Mouse (Mus musculus) Patski (cell line): ENCODE measurements at regions not wholly inside any gene's neighbourhood (a gene's known extent, or its start where the extent isn't known, plus 50 kb on each side); places are given as distances from the start of the nearest gene placed in this dataset.

ENCODE experiments used
- ATAC-seq: fragments of 100-300 bp; one replicate; pipeline ENCODE4 v1.8.0; 2021
- CTCF ChIA-PET: fragments of 350-600 bp; sonication (Branson Sonifier 250); formaldehyde crosslinking; loops from one replicate; lab custom pipeline; 2022; ENCODE audit warnings: inconsistent platforms; lab: Charles Lee
- POLR2A ChIA-PET: fragments of 350-600 bp; sonication (Branson Sonifier 250); formaldehyde crosslinking; loops from one replicate; lab custom pipeline; 2022; ENCODE audit warnings: antibody characterized with exemption, inconsistent platforms; lab: Charles Lee
- DNase-seq: peaks from one replicate; pipeline ENCODE4 v3.0.0-alpha.2; 2011; ENCODE audit warnings: low read depth, low spot score
- H3K27me3 ChIP-seq: fragments of 371-371 bp; one replicate; pipeline ENCODE4 v1.5.1; 2021
- CTCF ChIP-seq: fragments of 100-300 bp; IDR thresholded peaks from one replicate; pipeline ENCODE4 v1.5.1; 2021
- in situ Hi-C: fragments of 300-500 bp; cut with MboI; formaldehyde crosslinking; loops from 3 replicates; pipeline ENCODE4 v1.11.1; 2018; ENCODE audit warnings: low pct_unique_long_range_greater_than_20kb, mixed read lengths

- in situ Hi-C loops = no loop called here
- no peaks in the 10 kb centered on the region for H3K27me3 ChIP-seq
- ChIA-PET POLR2A (no interaction called here), CTCF (interaction anchor here (0.7 to 1.1 kb wide), 2 partner anchors 24 to 157 kb away, joined by 3 read pairs; no protein-coding TSS in a partner anchor)
- TF ChIP-seq CTCF = no peak
- no peak for DNase-seq
- ATAC-seq = no peak
Observed at GRCm38 (mm10) chr14:58914937-58915336, 227.8 kb downstream of the 1700129C05Rik start.

GRCm38 (mm10) chr14:58910846-58911245, 231.8 kb downstream of the 1700129C05Rik start:
- in situ Hi-C loops = no loop called here
- H3K27me3 ChIP-seq = no peaks in the 10 kb centered on the region
- no peak for TF ChIP-seq CTCF
- ChIA-PET POLR2A (no interaction called here), CTCF (no interaction called here)
- ATAC-seq (no peak), DNase-seq (no peak)

- peaks cover 5% of the 10 kb centered on the region for H3K27me3 ChIP-seq
- no peak for ATAC-seq
- ChIA-PET POLR2A (no interaction called here), CTCF (interaction anchor here (0.7 to 2.2 kb wide), 2 partner anchors 11 to 642 kb away, joined by 4 read pairs; no protein-coding TSS in a partner anchor)
- in situ Hi-C loops = no loop called here
- TF ChIP-seq CTCF = no peak
- no peak for DNase-seq
Observed at GRCm38 (mm10) chr14:58907932-58908331, 234.8 kb downstream of the 1700129C05Rik start.

- no peak for TF ChIP-seq CTCF
- H3K27me3 ChIP-seq = peaks cover 5% of the 10 kb centered on the region
- ChIA-PET POLR2A (no interaction called here), CTCF (interaction anchor here (2.2 kb wide), 1 partner anchor 11 kb away, joined by 4 read pairs; no protein-coding TSS in a partner anchor)
- no peak for DNase-seq
- in situ Hi-C loops = no loop called here
- no peak for ATAC-seq
Observed at GRCm38 (mm10) chr14:58907359-58907758, 235.3 kb downstream of the 1700129C05Rik start.

- H3K27me3 ChIP-seq = peaks cover 5% of the 10 kb centered on the region
- no peak for TF ChIP-seq CTCF
- ChIA-PET POLR2A (no interaction called here), CTCF (interaction anchor here (2.2 kb wide), 1 partner anchor 12 kb away, joined by 4 read pairs; no protein-coding TSS in a partner anchor)
- DNase-seq (no peak), ATAC-seq (no peak)
- in situ Hi-C loops = no loop called here
Observed at GRCm38 (mm10) chr14:58906631-58907030, 236.1 kb downstream of the 1700129C05Rik start.

GRCm38 (mm10) chr14:58868176-58868949, 274.3 kb downstream of the 1700129C05Rik start:
- H3K27me3 ChIP-seq = no peaks in the 10 kb centered on the region
- in situ Hi-C loops = no loop called here
- no peak for DNase-seq
- no peak for TF ChIP-seq CTCF
- ATAC-seq = no peak
- CTCF ChIA-PET = no interaction called here
- POLR2A ChIA-PET = no interaction called here

- DNase-seq = no peak
- CTCF ChIA-PET = no interaction called here
Observed at GRCm38 (mm10) chr14:58867396-58868107, 275.1 kb downstream of the 1700129C05Rik start.

GRCm38 (mm10) chr14:58854871-58855270, 287.8 kb downstream of the 1700129C05Rik start:
- H3K27me3 ChIP-seq = no peaks in the 10 kb centered on the region
- ChIA-PET CTCF (interaction anchor here (1.2 to 2.5 kb wide), 2 partner anchors 8 to 9 kb away, joined by 3 to 12 read pairs; no protein-coding TSS in a partner anchor), POLR2A (no interaction called here)
- DNase-seq (no peak), ATAC-seq (no peak)
- no peak for TF ChIP-seq CTCF
- in situ Hi-C loops = no loop called here

More at GRCm38 (mm10) chr14:58867396-58868107, 275.1 kb downstream of the 1700129C05Rik start:
- TF ChIP-seq CTCF = no peak
- H3K27me3 ChIP-seq = no peaks in the 10 kb centered on the region
- POLR2A ChIA-PET = no interaction called here
- ATAC-seq = no peak
- in situ Hi-C loops = no loop called here

GRCm38 (mm10) chr14:58844565-58844964, 298.1 kb downstream of the 1700129C05Rik start:
- ATAC-seq = no peak
- H3K27me3 ChIP-seq = no peaks in the 10 kb centered on the region
- in situ Hi-C loops = no loop called here
- DNase-seq = no peak
- CTCF ChIA-PET = interaction anchor here (1.1 to 1.8 kb wide), 2 partner anchors 15 to 21 kb away, joined by 3 to 6 read pairs; no protein-coding TSS in a partner anchor
- POLR2A ChIA-PET = interaction anchor here (0.8 to 1.2 kb wide), 2 partner anchors 26 to 38 kb away, joined by 3 to 4 read pairs; no protein-coding TSS in a partner anchor
- no peak for TF ChIP-seq CTCF

GRCm38 (mm10) chr14:58842196-58842886, 300.4 kb downstream of the 1700129C05Rik start:
- no peaks in the 10 kb centered on the region for H3K27me3 ChIP-seq
- in situ Hi-C loops = no loop called here
- ATAC-seq (no peak), DNase-seq (no peak)
- TF ChIP-seq CTCF = no peak
- POLR2A ChIA-PET = no interaction called here
- CTCF ChIA-PET = no interaction called here
